Mouse (Mus musculus) bone marrow macrophage, adult 2 months (primary cell): ENCODE measurements around the gene Gm17622. TPM values are rescaled to one million over a fixed set of nuclear protein-coding genes. Genes with fewer than 3 reads are reported as not detected.

Source experiments
- H3K27ac ChIP-seq: 2 replicates; pipeline ENCODE4 v1.5.1; 2012; ENCODE audit warnings: low read depth, low read length; ENCODE audit not compliant: insufficient read depth
- H3K4me1 ChIP-seq: 2 replicates; pipeline ENCODE4 v1.6.1; 2012; ENCODE audit warnings: low read length; ENCODE audit not compliant: control insufficient read depth, insufficient read depth
- H3K4me3 ChIP-seq: 2 replicates; pipeline ENCODE4 v1.5.1; 2012; ENCODE audit warnings: mild to moderate bottlenecking, low read length, moderate library complexity; ENCODE audit not compliant: insufficient read depth
- CTCF ChIP-seq: IDR thresholded peaks from 2 replicates; pipeline ENCODE4 v1.5.1; 2012; ENCODE audit warnings: low read depth, mild to moderate bottlenecking, low read length, moderate library complexity
- POLR2A ChIP-seq: IDR thresholded peaks from 2 replicates; pipeline ENCODE4 v1.6.1; 2012; ENCODE audit warnings: mild to moderate bottlenecking, low read depth, low read length, borderline replicate concordance
- polyA plus RNA-seq: library from polyadenylated mRNA; stranded (reverse); fragments of >200 nt; gene quantifications from 2 replicates; pipeline ENCODE4 v1.2.4, GENCODE M21; 2012; ENCODE audit not compliant: missing spikeins, insufficient read depth, insufficient read length

Gm17622 gene
- polyA plus RNA-seq, 1 experiment: not detected

DNA sequence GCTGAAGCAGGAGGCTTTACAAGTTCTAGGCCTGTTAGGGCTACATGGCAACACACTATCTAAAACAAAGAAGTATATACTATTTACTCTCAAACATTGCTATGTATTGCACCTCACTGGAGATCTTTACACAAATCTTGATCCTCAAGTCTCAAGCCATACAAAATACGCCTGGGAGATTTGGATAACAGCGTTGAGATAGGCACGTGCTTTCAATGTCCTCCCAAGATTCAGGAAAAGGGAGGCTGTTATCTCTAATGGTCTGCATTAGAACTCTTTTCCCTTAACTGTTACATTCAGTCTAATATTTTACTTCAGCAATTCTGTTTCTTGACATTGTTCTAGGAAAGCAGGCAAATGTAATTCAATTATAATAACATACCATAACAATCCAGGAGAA, 36.5 kb downstream of the Gm17622 start:
- TF ChIP-seq POLR2A (no peak), CTCF (no peak)
- no peak overlapping the region for H3K4me3 ChIP-seq
- H3K27ac ChIP-seq: no peak overlapping the region
- peaks cover 17% of the 10 kb centered on the region for H3K4me1 ChIP-seq

DNA sequence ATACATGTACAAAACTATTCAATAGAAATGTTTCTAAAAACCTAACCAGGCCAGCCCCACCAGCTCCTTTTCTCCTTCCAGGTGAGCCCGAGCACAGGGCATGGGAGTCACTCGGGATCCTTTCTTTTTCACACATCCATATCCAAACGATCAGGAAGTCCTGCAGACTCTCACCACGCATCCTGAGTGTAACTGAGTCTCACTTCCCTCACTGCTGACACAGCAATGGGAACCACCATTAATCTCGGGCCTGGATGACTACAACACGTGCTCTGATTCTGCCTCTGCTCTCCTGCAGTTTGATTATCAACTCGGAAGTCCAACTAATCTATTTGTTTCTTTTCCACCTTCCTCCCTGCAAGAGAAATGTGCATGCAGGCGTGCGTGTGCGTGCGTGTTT, 37.3 kb downstream of the Gm17622 start:
- peaks cover 20% of the 10 kb centered on the region for H3K4me1 ChIP-seq
- no peak overlapping the region for H3K4me3 ChIP-seq
- no peak for TF ChIP-seq CTCF
- no peak for TF ChIP-seq POLR2A
- H3K27ac ChIP-seq: no peak overlapping the region

DNA sequence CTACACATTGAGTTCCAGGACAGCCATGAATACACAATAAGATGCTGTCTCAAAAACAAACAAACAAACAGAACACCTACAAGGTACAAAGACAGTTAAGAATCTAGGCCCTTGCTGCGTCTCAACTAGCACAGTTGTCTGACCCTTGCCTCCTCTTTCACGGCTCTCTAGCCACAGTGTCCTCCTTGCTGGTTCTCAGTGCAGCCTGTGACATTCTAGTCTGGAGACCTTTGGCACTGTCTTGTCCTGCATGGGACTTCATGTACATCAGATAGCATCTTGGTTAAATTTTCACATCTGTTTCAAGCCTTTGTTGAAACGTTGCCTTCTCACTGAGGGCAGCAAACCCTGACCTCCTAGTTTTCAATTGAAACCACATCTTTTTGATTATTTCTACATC, 38.2 kb downstream of the Gm17622 start:
- Histone ChIP-seq H3K4me3 (no peak overlapping the region), H3K4me1 (peaks cover 25% of the 10 kb centered on the region), H3K27ac (no peak overlapping the region)
- TF ChIP-seq CTCF (no peak), POLR2A (no peak)

DNA sequence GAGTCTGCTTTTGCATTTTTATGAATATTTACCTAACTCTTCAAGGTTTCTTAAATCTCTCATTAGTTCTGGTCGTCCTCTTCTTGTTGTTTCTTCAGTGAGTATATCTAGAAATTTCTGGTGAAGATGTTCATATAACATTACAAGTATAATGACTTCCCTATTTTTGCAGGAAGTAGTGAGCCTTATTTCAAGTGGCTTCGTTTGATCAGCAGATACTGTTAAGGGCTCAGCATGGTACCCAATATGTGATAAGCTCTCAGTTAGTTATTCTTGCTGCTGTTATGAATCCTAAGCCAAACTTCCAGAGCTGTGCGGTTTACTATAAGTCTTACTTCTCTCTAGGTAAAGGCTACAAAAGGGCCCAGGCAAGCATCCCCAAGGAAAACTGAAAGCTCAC, 39.0 kb downstream of the Gm17622 start:
- Histone ChIP-seq H3K27ac (no peak overlapping the region), H3K4me1 (peaks cover 27% of the 10 kb centered on the region), H3K4me3 (no peak overlapping the region)
- no peak for TF ChIP-seq CTCF
- no peak for TF ChIP-seq POLR2A

DNA sequence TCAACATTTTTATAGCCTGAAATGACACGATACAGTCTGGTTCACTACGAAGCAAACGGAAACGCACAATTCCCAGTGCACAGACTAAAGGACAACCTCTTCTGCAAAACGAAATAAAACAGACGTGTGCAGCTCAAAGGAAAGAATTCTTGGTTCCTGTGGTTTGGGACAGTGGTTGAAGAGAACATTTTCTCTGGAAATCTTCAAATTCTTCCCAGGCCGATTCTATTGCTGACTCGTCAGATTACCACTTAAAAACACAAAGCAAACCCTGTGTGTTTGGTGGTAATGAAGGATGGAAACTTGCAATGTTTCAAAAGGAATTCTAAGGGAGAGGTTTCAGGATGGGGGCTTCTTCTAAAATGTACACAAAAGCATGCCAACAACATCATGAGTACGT, 39.5 kb downstream of the Gm17622 start:
- Histone ChIP-seq H3K27ac (no peak overlapping the region), H3K4me3 (no peak overlapping the region), H3K4me1 (peaks cover 27% of the 10 kb centered on the region)
- TF ChIP-seq CTCF (no peak), POLR2A (no peak)

DNA sequence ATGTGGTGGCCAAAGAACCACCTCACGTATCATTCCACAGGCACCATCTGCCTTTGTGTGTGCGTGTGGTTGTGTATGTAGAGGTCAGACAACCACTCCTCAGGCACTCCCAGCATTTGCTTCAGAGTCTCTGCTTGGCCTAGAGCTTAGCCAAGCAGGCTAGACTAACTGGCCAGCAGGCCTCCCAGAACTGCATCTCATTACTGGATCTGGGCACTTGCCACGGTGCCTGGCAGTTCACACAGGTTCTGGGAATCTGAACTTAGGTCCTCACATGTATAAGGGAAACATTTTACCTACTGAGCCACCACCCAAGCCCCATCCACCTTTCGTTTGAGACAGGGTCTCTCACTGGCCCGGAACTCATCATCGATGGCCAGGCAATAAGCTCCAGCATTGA, 41.6 kb downstream of the Gm17622 start:
- no peak for TF ChIP-seq CTCF
- TF ChIP-seq POLR2A: no peak
- Histone ChIP-seq H3K4me1 (peaks cover 27% of the 10 kb centered on the region), H3K4me3 (no peak overlapping the region), H3K27ac (no peak overlapping the region)

DNA sequence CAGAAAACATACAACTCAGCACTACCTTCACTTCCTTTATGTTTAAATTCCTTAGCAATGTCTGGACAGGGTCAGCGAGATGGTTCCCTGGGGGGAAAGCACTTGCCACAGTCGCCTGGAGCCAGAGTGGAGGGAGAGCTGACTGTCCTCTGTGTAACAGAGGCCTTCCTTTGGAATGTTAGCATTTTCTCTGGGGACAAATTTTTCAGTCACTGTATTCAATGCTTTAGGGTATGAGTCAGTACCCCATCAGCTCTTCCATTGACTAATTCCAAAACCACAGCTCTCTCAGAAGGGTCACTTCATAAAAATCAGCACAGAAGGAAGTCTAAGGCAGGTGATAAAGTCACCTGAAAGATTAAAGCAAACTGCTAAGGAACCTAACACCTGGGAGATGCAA, 43.2 kb downstream of the Gm17622 start:
- no peak overlapping the region for H3K27ac ChIP-seq
- H3K4me3 ChIP-seq: no peak overlapping the region
- peaks cover 23% of the 10 kb centered on the region for H3K4me1 ChIP-seq
- TF ChIP-seq CTCF (no peak), POLR2A (no peak)

DNA sequence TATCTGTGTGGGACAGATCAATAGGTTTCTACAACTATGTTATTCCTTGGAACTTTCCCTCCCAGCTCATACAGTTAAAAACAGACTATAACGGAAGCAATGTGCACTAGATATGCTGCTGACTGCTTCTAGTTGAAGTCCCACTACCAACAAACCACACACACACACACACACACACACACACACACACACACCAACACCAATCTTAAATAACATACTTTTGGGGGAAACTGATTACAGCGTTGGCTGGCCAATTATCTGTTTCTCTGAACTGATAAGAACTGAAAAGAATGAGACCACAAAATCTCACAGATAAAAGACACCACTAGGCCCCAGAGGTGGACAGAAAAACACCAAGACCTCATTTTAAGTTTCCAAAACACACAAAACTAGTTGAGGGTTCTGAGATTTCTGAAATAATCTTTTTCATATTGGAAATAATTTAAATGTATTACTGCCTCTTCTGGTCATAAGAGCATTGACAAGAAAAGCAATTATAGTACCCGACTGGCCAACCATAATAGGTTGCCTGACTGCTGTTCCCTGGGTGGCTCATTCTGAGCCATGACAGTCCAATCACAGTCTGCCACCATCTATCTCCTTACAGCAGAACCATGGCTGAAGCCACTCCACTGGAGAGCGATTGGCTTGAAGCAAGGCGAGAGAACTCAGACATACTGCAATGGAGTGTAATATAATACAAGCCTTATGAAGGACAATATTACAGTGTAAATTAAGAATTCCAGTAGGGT, 46.5 kb downstream of the Gm17622 start:
- Histone ChIP-seq H3K27ac (no peak overlapping the region), H3K4me3 (no peak overlapping the region), H3K4me1 (peaks cover 17% of the 10 kb centered on the region)
- no peak for TF ChIP-seq CTCF

DNA sequence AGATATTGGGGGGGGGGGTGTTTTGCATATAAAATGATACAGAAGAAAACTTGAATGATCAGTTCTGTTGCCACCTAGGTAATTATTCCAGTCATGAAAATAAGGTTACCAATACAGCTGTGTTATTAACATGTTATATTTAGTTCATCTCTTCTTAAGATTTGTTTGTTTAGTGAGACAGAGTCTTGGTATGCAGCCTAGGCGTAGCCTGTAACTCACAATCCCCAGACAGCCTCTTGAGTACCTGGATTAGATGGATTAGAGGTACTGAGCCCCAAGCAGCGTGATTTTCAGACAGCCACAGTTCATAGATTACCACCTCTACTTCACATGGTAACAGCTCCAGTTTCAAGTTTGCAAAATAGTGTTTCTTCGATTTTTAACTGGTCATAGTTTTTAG, 47.6 kb downstream of the Gm17622 start:
- TF ChIP-seq CTCF (no peak), POLR2A (no peak)
- Histone ChIP-seq H3K4me1 (peaks cover 12% of the 10 kb centered on the region), H3K4me3 (no peak overlapping the region), H3K27ac (no peak overlapping the region)

Other genes with a start within 250 kb of the Gm17622 start
- gene Poc5, start 102.4 kb upstream of the Gm17622 start, polyA plus RNA-seq: 10.6 and 16.8 TPM in 2 replicates
- not detected in 2 replicates for gene Ankdd1b, start 19.5 kb upstream of the Gm17622 start, polyA plus RNA-seq
- 13.2 and 18.4 TPM in 2 replicates for gene Polk, start 51.8 kb downstream of the Gm17622 start, polyA plus RNA-seq
- 53.0 and 63.0 TPM in 2 replicates for gene Col4a3bp, start 51.9 kb downstream of the Gm17622 start, polyA plus RNA-seq
- 19.5 and 26.5 TPM in 2 replicates for gene Hmgcr, start 180.2 kb downstream of the Gm17622 start, polyA plus RNA-seq